Mouse (Mus musculus) hindbrain, embryonic 13.5 days (tissue): ENCODE measurements around the gene Pla2g5. TPM values are rescaled to one million over a fixed set of nuclear protein-coding genes. Genes with fewer than 3 reads are reported as not detected.

Source experiments
- ATAC-seq: fragments of 200-750 bp; cut with Nextera tagmentation; 2 replicates; pipeline ENCODE4 v1.8.0; 2017; ENCODE audit warnings: moderate TSS enrichment; ENCODE audit not compliant: low FRiP score
- H3K27ac ChIP-seq: fragments of 300-500 bp; sonication (generic); 2 replicates; pipeline ENCODE4 v1.5.1; 2015; ENCODE audit warnings: inconsistent platforms, mild to moderate bottlenecking, moderate library complexity
- H3K27me3 ChIP-seq: fragments of 300-500 bp; sonication (generic); 2 replicates; pipeline ENCODE4 v1.6.1; 2015; ENCODE audit warnings: mild to moderate bottlenecking, inconsistent platforms
- H3K36me3 ChIP-seq: fragments of 300-500 bp; sonication (generic); 2 replicates; pipeline ENCODE4 v1.6.1; 2015; ENCODE audit warnings: mild to moderate bottlenecking, inconsistent platforms
- H3K4me1 ChIP-seq: fragments of 300-500 bp; sonication (generic); replicated peaks from 2 replicates; pipeline ENCODE4 v1.6.1; 2015; ENCODE audit warnings: inconsistent platforms
- H3K4me2 ChIP-seq: fragments of 300-500 bp; sonication (generic); 2 replicates; pipeline ENCODE4 v1.6.1; 2015; ENCODE audit warnings: inconsistent platforms, mild to moderate bottlenecking, moderate library complexity
- H3K4me3 ChIP-seq: fragments of 300-500 bp; sonication (generic); 2 replicates; pipeline ENCODE4 v1.5.1; 2015; ENCODE audit warnings: mild to moderate bottlenecking, inconsistent platforms
- H3K9ac ChIP-seq: fragments of 300-500 bp; sonication (generic); 2 replicates; pipeline ENCODE4 v1.6.1; 2015; ENCODE audit warnings: mild to moderate bottlenecking, inconsistent platforms
- H3K9me3 ChIP-seq: fragments of 300-500 bp; sonication (generic); 2 replicates; pipeline ENCODE4 v1.6.1; 2016; ENCODE audit warnings: inconsistent platforms
- WGBS: fragments of 180-500 bp; shearing (Covaris S2); methylation state at CpG from one replicate; pipeline ENCODE4 v1.1.7; 2015; 5-methylcytosine and 5-hydroxymethylcytosine counted together
- polyA plus RNA-seq: library from polyadenylated mRNA; unstranded; fragments of >200 nt; fragmentation: Nextera tagmentation; extraction: Ambion mirVana; gene quantifications from 2 replicates; pipeline ENCODE4 v1.2.1, GENCODE M21; 2015

The Pla2g5 gene
- polyA plus RNA-seq, 1 experiment from 2014 or later: 0.25 TPM

DNA sequence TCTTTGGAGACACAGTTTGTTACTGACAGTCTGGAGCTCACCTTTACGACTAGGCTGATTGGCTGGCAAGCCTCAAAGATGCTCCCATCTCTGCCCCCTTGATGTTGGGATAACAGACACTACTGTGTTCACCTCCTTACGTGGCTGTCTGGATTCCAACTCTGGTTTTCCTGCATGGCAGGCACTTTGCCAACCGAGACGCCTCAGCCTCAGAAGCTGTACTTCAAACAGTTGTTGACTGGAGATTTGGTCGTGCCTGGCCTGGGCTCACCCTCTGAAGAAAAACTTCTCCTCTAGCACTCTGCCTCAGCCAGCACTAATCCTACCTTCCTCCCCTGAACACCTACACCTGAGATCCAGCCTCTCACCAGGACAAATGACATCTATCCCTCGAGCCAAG lies 71.8 kb downstream of the Pla2g5 start:
- no peaks in the 10 kb centered on the region for H3K4me1 ChIP-seq
- H3K4me3 ChIP-seq: no peak overlapping the region
- no peaks in the 10 kb centered on the region; the same call in 1 of the 2 replicates for H3K27me3 ChIP-seq
- WGBS: 83% methylated on average over 6 of the region's 6 CpGs
- no peaks in the 10 kb centered on the region for H3K9me3 ChIP-seq
- no peak overlapping the region for H3K4me2 ChIP-seq
- no peak for ATAC-seq
- no peak overlapping the region for H3K9ac ChIP-seq
- H3K36me3 ChIP-seq: no peaks in the 10 kb centered on the region
- H3K27ac ChIP-seq: no peak overlapping the region

DNA sequence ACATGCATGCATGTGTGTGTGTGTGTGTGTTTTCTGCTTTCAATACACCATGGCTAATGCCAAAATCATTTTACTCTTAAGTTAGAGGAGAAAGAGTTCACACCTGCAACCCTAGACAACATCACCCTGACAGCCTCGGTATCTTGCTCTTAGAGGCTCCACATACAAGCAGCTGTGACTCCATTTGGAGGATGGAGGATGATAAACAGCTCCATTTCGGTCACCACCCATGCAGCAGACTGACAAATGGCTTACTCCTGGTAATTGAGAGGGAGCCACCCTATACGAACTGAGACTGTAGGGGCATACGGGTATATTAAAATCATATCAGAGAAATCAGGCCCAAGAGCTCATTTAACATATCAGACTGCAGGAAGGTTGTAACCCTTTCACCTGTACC lies 74.9 kb downstream of the Pla2g5 start:
- H3K4me1 ChIP-seq: no peaks in the 10 kb centered on the region
- H3K27me3 ChIP-seq: no peaks in the 10 kb centered on the region; the same call in 1 of the 2 replicates
- no peak overlapping the region for H3K4me3 ChIP-seq
- 78% methylated on average over 4 of the region's 4 CpGs for WGBS
- H3K9me3 ChIP-seq: no peaks in the 10 kb centered on the region
- ATAC-seq: no peak
- no peak overlapping the region for H3K9ac ChIP-seq
- H3K36me3 ChIP-seq: no peaks in the 10 kb centered on the region
- H3K27ac ChIP-seq: no peak overlapping the region
- no peak overlapping the region for H3K4me2 ChIP-seq

DNA sequence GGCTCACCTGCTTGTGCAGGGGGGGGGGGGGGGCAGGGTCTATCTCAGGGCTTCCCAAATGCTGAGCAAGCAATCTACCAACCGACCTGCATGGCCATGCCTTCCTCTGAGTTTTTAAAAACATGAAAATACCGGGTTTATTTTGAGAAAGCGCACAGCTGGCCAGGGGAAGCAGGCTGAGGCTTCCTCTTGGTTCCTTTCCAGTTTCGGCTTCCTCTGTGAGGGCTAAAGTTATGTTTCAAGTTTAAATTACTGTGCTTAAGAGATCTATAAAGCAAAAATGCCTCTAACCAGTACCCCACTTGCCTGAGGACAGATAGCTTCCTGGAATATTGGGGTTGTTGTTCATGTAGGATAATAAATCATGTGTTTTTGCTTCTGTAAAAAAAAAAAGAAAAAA lies 77.1 kb downstream of the Pla2g5 start:
- no peaks in the 10 kb centered on the region for H3K4me1 ChIP-seq
- H3K4me2 ChIP-seq: no peak overlapping the region
- H3K9ac ChIP-seq: no peak overlapping the region
- no peak overlapping the region for H3K27ac ChIP-seq
- WGBS: 75% methylated on average over 4 of the region's 4 CpGs
- no peaks in the 10 kb centered on the region for H3K36me3 ChIP-seq
- ATAC-seq: no peak
- no peak overlapping the region for H3K4me3 ChIP-seq
- H3K27me3 ChIP-seq: no peaks in the 10 kb centered on the region; the same call in 1 of the 2 replicates
- no peaks in the 10 kb centered on the region for H3K9me3 ChIP-seq

DNA sequence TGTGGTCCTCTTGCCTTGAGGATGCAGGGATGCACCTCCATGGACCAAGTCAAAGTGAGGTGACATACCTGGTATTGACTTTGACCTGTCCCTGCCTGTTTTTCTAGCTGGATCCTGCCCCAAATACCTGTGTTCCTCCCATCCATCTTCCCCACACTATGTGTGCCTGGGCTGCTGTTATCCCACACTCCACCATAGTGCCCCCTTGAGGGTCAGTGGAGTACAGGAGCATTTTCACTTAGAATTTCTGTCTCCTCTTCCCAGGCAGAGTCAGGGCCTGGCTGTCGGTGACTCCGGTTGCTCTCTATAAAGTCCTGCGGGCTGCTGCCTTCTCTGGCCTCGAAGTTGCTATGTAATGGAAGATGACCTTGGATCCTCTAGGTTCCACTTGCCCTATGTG lies 77.6 kb downstream of the Pla2g5 start:
- H3K27ac ChIP-seq: no peak overlapping the region
- no peak overlapping the region for H3K4me2 ChIP-seq
- no peaks in the 10 kb centered on the region for H3K36me3 ChIP-seq
- no peak overlapping the region for H3K4me3 ChIP-seq
- H3K4me1 ChIP-seq: no peaks in the 10 kb centered on the region
- ATAC-seq: no peak
- WGBS: 55% methylated on average over 4 of the region's 4 CpGs
- H3K27me3 ChIP-seq: no peaks in the 10 kb centered on the region; the same call in 1 of the 2 replicates
- H3K9me3 ChIP-seq: no peaks in the 10 kb centered on the region
- no peak overlapping the region for H3K9ac ChIP-seq

DNA sequence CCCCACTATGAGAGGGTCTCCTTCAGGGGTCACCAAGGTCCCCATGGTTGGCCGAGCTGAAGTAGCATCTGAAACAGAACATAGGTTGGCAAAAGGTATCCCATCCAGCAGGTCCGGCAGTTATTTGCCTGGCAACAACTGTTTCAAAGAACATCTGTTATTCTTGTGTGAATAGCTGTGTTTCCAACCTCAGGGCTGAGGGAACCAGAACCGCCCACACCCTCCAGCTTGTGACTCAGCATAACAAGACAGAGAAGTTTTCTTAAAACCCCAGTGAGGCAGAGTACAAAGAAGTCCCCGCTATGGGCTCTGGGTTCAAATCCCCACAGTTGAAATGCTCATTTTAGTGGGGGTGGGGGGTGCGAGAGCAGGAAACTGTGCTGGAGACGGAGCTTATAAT lies 81.2 kb downstream of the Pla2g5 start:
- H3K4me1 ChIP-seq: peaks cover 14% of the 10 kb centered on the region
- H3K36me3 ChIP-seq: no peaks in the 10 kb centered on the region
- no peak overlapping the region for H3K9ac ChIP-seq
- H3K9me3 ChIP-seq: no peaks in the 10 kb centered on the region
- no peaks in the 10 kb centered on the region for H3K27me3 ChIP-seq
- 81% methylated on average over 6 of the region's 6 CpGs for WGBS
- H3K27ac ChIP-seq: no peak overlapping the region
- ATAC-seq: no peak
- no peak overlapping the region for H3K4me3 ChIP-seq
- no peak overlapping the region for H3K4me2 ChIP-seq

DNA sequence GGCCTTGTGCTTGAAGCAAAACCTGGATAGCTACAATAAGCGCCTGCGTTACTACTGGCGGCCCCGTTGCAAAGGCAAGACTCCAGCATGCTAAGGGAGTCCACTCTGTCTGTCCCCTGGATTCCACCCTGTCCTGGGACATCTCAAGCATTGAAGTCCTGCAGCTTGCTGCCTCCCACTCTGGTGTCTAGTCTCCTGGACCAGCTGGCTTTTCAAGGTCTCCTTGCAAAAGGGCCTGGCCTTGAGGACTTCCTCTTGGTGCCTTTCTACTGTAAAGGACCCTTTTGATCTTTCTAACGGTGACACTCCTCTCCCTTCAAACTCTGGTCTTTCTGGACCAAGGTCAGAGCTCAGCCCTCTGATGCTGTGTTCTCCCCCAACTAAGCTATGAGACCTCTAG lies 83.0 kb downstream of the Pla2g5 start:
- no peak for ATAC-seq
- H3K27me3 ChIP-seq: no peaks in the 10 kb centered on the region
- no peak overlapping the region for H3K4me2 ChIP-seq
- H3K4me3 ChIP-seq: no peak overlapping the region
- 90% methylated on average over 5 of the region's 5 CpGs for WGBS
- H3K27ac ChIP-seq: no peak overlapping the region
- H3K9ac ChIP-seq: no peak overlapping the region
- peaks cover 15% of the 10 kb centered on the region for H3K4me1 ChIP-seq
- no peaks in the 10 kb centered on the region for H3K9me3 ChIP-seq
- H3K36me3 ChIP-seq: no peaks in the 10 kb centered on the region

DNA sequence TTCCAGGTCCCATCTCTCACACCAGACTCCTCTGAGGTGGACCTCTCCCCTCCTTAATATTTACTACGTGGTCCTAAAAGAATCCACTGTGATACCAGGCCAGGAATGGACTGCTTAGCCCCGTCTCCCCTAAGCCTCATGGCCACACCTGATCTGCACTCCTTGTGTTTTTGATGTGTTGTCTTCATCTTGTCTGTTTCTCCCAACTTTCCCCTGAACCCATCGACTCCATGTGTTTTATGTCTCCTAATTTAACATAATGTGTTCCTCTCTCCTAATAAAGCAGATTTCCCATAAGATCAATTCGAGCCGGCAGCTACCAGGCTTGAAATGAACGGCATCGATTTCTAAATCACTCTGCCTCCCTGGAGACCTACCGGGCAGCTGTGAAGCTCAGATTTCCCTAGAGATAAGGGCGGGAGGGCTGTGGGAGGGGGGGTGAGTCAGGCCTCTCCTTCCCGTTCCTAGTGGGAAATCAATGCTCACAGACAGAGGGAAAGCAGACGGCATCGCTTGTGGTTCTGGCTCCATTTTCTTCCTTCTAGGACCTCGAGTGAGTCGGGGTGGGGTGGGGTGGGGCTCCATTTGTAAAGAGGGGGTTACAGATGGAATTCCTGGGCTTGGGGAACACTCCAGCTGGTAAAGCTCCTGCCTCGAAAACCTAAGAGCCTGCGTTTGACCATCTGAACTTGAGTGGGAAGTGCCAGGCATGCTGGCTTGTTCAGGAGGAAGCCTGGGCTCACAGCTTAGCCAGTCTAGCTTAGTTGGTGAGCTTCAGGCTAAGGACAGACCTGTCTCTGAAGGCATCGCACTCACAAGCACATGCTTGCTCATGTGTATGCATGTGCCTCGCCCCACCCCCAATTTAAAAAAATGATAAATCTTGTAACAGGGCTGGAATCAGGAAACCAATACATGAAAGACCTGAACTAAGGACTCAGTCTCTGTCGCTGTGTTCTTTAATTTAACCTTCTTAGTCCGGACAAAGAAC lies 85.6 kb downstream of the Pla2g5 start:
- ATAC-seq: no peak; the same call in 1 of the 2 replicates

DNA sequence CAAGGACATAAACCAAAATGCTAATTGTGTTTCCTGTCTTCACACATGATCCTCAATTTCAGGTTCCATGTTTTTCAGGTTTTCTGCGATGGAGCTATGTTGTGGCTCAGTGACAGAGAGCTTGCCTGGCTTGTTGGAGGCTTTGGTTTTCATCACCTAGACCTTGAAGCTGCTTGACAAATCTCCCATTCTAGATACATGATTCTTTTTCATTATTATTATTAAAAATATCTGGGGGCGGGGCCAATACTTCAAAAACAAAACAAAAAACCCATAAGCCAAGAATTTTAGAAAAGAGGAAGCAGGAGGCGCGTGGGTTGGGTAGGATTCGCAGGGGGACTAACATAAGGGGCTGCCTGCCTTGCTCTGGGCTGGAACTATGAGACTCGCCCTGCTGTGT lies 87.8 kb downstream of the Pla2g5 start, which contains the start of gene Pla2g2d:
Pla2g2d (plus strand) TSS at position 301 of the 400 bp plus-strand sequence.
- no peak within 1 kb of the TSS for H3K4me3 ChIP-seq
- no peak for ATAC-seq
- H3K27ac ChIP-seq: peak within 1 kb of the TSS; percentile 78
- no peaks in the 10 kb centered on the region for H3K27me3 ChIP-seq
- 94% methylated on average over 6 of the region's 6 CpGs for WGBS
- no peak within 1 kb of the TSS for H3K4me2 ChIP-seq
- peaks cover 15% of the 10 kb centered on the region for H3K4me1 ChIP-seq
- H3K9me3 ChIP-seq: no peaks in the 10 kb centered on the region
- no peak within 1 kb of the TSS for H3K9ac ChIP-seq
- H3K36me3 ChIP-seq: no peaks in the 10 kb centered on the region

More for the DNA sequence above, 85.6 kb downstream of the Pla2g5 start:
- Histone ChIP-seq H3K36me3 (no peaks in the 10 kb centered on the region), H3K4me1 (peaks cover 15% of the 10 kb centered on the region), H3K27me3 (no peaks in the 10 kb centered on the region), H3K4me2 (no peak overlapping the region), H3K27ac (peak overlapping the region; percentile 78), H3K4me3 (no peak overlapping the region), H3K9ac (no peak overlapping the region), H3K9me3 (no peaks in the 10 kb centered on the region)
- 41% methylated on average over 20 of the region's 20 CpGs for WGBS

DNA sequence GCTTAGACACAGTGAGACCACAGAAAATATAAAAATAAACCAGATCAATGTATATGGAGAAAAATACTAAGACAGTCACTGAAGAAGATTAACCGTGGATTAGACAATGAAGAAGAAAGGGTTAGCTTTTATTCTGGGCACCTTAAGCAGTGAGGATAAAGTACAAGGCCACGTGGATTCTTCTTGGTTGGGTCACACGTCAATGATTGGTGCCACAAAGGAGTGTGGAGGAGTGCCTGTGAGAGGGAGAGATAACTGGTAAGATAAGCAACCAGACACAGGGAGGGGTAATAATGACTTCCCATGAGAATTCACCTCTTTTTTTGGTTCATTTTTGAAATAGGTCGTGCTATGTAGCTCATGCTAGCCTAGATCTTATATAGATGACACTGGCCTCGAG lies 90.9 kb downstream of the Pla2g5 start:
- no peak overlapping the region for H3K4me3 ChIP-seq
- no peaks in the 10 kb centered on the region for H3K9me3 ChIP-seq
- H3K9ac ChIP-seq: no peak overlapping the region
- no peaks in the 10 kb centered on the region for H3K36me3 ChIP-seq
- H3K4me1 ChIP-seq: peaks cover 3% of the 10 kb centered on the region
- H3K27ac ChIP-seq: no peak overlapping the region
- no peak for ATAC-seq
- H3K27me3 ChIP-seq: no peaks in the 10 kb centered on the region
- H3K4me2 ChIP-seq: no peak overlapping the region
- whole genome bisulfite sequencing: 87% methylated on average over 5 of the region's 5 CpGs

DNA sequence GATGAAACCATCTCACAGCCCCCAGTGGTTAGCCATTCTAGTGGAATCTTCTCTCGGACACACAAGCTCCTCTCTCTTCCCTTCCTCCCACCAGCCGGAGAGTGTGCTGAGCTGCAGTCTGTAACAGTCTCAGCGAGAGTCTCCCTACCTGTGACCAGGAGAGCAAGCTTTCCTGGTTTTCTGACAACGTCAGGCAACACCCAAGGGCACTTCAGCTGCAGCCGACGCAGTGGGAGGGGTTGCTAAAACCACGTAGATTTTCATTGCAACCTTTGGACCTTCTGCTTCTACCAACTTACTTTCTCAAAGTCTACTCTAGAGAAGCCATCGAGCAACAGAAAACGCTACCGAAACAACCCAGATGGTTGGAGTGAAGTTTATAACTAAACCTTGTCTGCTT lies 91.3 kb downstream of the Pla2g5 start:
- H3K36me3 ChIP-seq: no peaks in the 10 kb centered on the region
- ATAC-seq: no peak
- no peaks in the 10 kb centered on the region for H3K4me1 ChIP-seq
- H3K4me2 ChIP-seq: no peak overlapping the region
- no peak overlapping the region for H3K27ac ChIP-seq
- H3K9ac ChIP-seq: no peak overlapping the region
- no peaks in the 10 kb centered on the region for H3K9me3 ChIP-seq
- 91% methylated on average over 10 of the region's 10 CpGs for WGBS
- no peaks in the 10 kb centered on the region for H3K27me3 ChIP-seq
- no peak overlapping the region for H3K4me3 ChIP-seq

DNA sequence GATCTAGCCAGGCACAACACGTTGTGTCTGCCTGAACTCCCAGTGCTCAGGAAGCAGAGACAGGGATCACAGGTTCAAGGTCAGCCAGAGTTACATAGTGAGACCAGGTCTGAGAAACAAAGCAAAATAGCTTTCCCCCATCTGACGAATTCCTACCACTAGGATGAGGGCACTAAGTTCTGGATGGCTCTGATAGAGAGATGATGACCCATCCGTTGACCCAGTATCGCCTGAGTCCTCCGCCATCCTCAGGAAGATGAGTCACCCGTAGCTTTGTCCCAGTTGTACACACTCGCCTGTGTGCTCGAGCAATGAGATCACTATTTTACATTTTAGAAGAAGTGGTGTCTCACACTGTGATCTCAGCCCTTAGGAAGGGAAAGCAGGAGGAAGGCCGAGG lies 101.0 kb downstream of the Pla2g5 start:
- H3K4me2 ChIP-seq: no peak overlapping the region
- H3K36me3 ChIP-seq: no peaks in the 10 kb centered on the region
- 86% methylated on average over 9 of the region's 9 CpGs for WGBS
- no peaks in the 10 kb centered on the region for H3K27me3 ChIP-seq
- no peak overlapping the region for H3K4me3 ChIP-seq
- H3K9me3 ChIP-seq: no peaks in the 10 kb centered on the region
- no peak overlapping the region for H3K9ac ChIP-seq
- no peak for ATAC-seq
- H3K27ac ChIP-seq: no peak overlapping the region
- H3K4me1 ChIP-seq: peaks cover 3% of the 10 kb centered on the region; the same call in 1 of the 2 replicates

DNA sequence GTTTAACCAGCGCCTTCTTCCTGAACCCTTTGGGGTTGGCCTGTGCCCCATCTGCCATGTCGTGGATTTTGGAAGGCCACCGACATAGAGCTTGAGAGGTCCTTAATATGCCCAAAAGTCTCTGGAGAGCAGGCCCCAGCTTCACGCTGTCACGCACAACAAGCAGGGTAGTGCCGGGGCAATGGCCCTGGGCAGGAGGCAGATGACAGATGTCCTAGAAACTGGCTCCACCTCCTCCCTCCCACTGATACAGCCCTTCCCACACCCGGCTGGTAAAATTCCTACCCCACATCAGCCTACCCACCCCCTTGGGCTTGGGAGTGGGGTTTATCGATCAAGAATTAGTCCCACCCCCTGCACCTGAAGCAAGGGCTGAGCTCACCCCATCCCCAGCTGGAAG lies 105.9 kb downstream of the Pla2g5 start, which contains the start of gene Pla2g2f:
Pla2g2f (minus strand) TSS at position 211 of the 400 bp plus-strand sequence.
- 44% methylated on average over 8 of the region's 8 CpGs for WGBS
- peak within 1 kb of the TSS; percentile 35; the same call in 1 of the 2 replicates for H3K27ac ChIP-seq

More for the DNA sequence above, 105.9 kb downstream of the Pla2g5 start, which contains the start of gene Pla2g2f:
- H3K4me1 ChIP-seq: peaks cover 22% of the 10 kb centered on the region
- H3K27me3 ChIP-seq: no peaks in the 10 kb centered on the region
- H3K9me3 ChIP-seq: no peaks in the 10 kb centered on the region
- no peaks in the 10 kb centered on the region for H3K36me3 ChIP-seq
- H3K4me3 ChIP-seq: no peak within 1 kb of the TSS
- H3K9ac ChIP-seq: no peak within 1 kb of the TSS
- ATAC-seq: no peak
- no peak within 1 kb of the TSS for H3K4me2 ChIP-seq
